Mouse (Mus musculus) hindbrain, embryonic 14.5 days (tissue): ENCODE measurements at regions not wholly inside any gene's neighbourhood (a gene's known extent, or its start where the extent isn't known, plus 50 kb on each side); places are given as distances from the start of the nearest gene placed in this dataset.
A peak's percentile ranks its signal among the peaks of the same experiment; 100 is the strongest.

Experiments
- ATAC-seq: fragments of 200-750 bp; cut with Nextera tagmentation; 2 replicates; pipeline ENCODE4 v1.8.0; 2017; ENCODE audit warnings: moderate number of reproducible peaks, mild to moderate bottlenecking, moderate TSS enrichment, moderate library complexity; ENCODE audit not compliant: low FRiP score
- DNase-seq: peaks from one replicate; pipeline ENCODE4 v3.0.0-alpha.2; 2015; ENCODE audit warnings: low spot score
- H3K27ac ChIP-seq: fragments of 300-500 bp; sonication (generic); 2 replicates; pipeline ENCODE4 v1.5.1; 2014; ENCODE audit warnings: mild to moderate bottlenecking, moderate library complexity
- H3K27me3 ChIP-seq: fragments of 300-500 bp; sonication (generic); 2 replicates; pipeline ENCODE4 v1.6.1; 2014; ENCODE audit warnings: mild to moderate bottlenecking, low read length, mixed read lengths; ENCODE audit not compliant: control insufficient read depth, insufficient read depth
- H3K36me3 ChIP-seq: fragments of 300-500 bp; sonication (generic); replicated peaks from 2 replicates; pipeline ENCODE4 v1.6.1; 2014; ENCODE audit not compliant: control insufficient read depth, insufficient read depth
- H3K4me1 ChIP-seq: fragments of 300-500 bp; sonication (generic); replicated peaks from 2 replicates; pipeline ENCODE4 v1.6.1; 2014; ENCODE audit warnings: antibody characterized with exemption, low read length, mixed read lengths; ENCODE audit not compliant: control insufficient read depth, insufficient read depth
- H3K4me2 ChIP-seq: fragments of 300-500 bp; sonication (generic); replicated peaks from 2 replicates; pipeline ENCODE4 v1.6.1; 2014; ENCODE audit warnings: mild to moderate bottlenecking, moderate library complexity
- H3K4me3 ChIP-seq: fragments of 300-500 bp; sonication (generic); replicated peaks from 2 replicates; pipeline ENCODE4 v1.5.1; 2014; ENCODE audit warnings: mild to moderate bottlenecking, low read length
- H3K9ac ChIP-seq: fragments of 300-500 bp; sonication (generic); 2 replicates; pipeline ENCODE4 v1.6.1; 2014
- H3K9me3 ChIP-seq: fragments of 300-500 bp; sonication (generic); 2 replicates; pipeline ENCODE4 v1.6.1; 2016; ENCODE audit warnings: low read length; ENCODE audit not compliant: control insufficient read depth
- WGBS: fragments of 180-500 bp; shearing (Covaris S2); extraction: QIAGEN DNeasy Blood & Tissue Kit; methylation state at CpG from one replicate; pipeline ENCODE4 v1.1.7; 2014; 5-methylcytosine and 5-hydroxymethylcytosine counted together

- no peaks in the 10 kb centered on the region for H3K36me3 ChIP-seq
- no peak overlapping the region for H3K4me3 ChIP-seq
- 18% methylated on average over 1 of the region's 1 CpGs for WGBS
- H3K4me2 ChIP-seq, result no peak overlapping the region
- H3K4me1 ChIP-seq, result no peaks in the 10 kb centered on the region
- no peak overlapping the region for H3K27ac ChIP-seq
- H3K27me3 ChIP-seq, result no peaks in the 10 kb centered on the region
- no peaks in the 10 kb centered on the region for H3K9me3 ChIP-seq
- ATAC-seq (no peak), DNase-seq (no peak)
- no peak overlapping the region for H3K9ac ChIP-seq
These were observed 157.1 kb upstream of the G2e3 start for GRCm38 (mm10) chr12:51190754-51191153.

DNA sequence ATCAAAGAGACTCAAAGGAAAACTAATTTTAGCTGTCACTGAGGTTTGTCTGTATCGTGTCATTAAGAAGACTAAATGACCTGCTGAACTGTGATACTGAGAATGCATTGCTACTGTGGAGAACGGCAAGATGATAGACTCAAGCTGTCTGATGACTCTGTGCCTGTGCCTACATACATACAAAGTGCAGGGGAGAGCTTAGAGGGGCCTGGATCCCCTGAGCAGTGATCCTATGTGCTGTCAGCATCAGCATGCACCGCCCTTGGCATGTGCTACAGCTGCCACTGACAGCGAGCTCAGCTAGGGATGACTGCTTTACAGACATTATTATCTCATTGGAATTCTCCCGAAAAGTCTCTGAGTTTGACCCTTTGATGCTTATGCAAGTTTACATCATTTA is 157.7 kb upstream of the G2e3 start:
- ATAC-seq (no peak), DNase-seq (no peak)
- no peaks in the 10 kb centered on the region for H3K9me3 ChIP-seq
- no peaks in the 10 kb centered on the region for H3K27me3 ChIP-seq
- no peak overlapping the region for H3K27ac ChIP-seq
- WGBS, result 54% methylated on average over 5 of the region's 5 CpGs
- H3K4me1 ChIP-seq, result no peaks in the 10 kb centered on the region
- H3K4me3 ChIP-seq, result no peak overlapping the region
- H3K36me3 ChIP-seq, result no peaks in the 10 kb centered on the region
- H3K4me2 ChIP-seq, result no peak overlapping the region
- H3K9ac ChIP-seq, result no peak overlapping the region

DNA sequence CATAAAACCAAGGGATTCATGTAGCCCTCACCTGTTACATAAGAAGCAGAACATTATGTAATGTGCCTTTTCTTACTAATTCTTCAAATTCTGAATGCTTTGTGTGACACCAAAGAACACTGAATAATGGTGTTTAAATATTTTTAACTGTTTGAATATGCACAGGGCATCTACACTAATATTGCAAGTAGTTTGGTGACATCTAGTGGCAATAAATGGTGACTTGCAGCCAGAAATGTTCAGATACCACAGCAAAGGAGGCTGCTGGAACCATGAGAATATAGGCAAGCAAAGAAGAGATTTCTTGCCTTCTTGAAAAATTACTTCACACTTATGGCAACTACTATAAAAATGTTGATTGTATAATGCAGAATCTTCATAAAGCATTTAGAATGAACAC is 159.6 kb upstream of the G2e3 start:
- DNase-seq (peak; percentile 87), ATAC-seq (peak; percentile 86)
- no peak overlapping the region for H3K4me2 ChIP-seq
- no peak overlapping the region for H3K27ac ChIP-seq
- H3K4me1 ChIP-seq, result no peaks in the 10 kb centered on the region
- no peak overlapping the region for H3K4me3 ChIP-seq
- no peak overlapping the region for H3K9ac ChIP-seq
- H3K27me3 ChIP-seq, result no peaks in the 10 kb centered on the region
- H3K9me3 ChIP-seq, result no peaks in the 10 kb centered on the region
- no peaks in the 10 kb centered on the region for H3K36me3 ChIP-seq

DNA sequence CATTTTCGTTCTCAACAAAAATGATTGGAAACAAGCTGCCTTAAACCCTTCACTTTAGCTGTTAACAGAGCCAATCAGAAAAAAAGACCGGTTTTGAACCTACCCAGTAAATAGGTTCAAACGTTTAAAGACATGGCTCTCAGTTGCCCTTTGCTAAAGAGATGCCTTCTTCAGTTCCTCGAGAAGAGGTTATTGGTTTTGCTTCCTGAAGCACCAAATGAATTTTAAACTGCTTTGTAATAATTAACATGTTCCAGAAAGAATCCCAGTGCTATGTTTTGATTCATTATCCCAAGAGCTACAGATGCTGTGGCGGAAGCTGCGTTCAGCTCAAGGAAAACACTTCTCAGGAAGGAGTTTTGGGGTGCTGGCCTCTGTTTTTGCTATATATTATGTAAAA is 160.1 kb upstream of the G2e3 start:
- Histone ChIP-seq H3K4me1 (no peaks in the 10 kb centered on the region), H3K36me3 (no peaks in the 10 kb centered on the region), H3K4me3 (no peak overlapping the region), H3K4me2 (no peak overlapping the region), H3K27ac (no peak overlapping the region), H3K9me3 (no peaks in the 10 kb centered on the region), H3K27me3 (no peaks in the 10 kb centered on the region), H3K9ac (no peak overlapping the region)
- WGBS, result 68% methylated on average over 6 of the region's 6 CpGs
- DNase-seq (no peak), ATAC-seq (no peak)

GRCm38 (mm10) chr12:51185751-51186150 is 162.1 kb upstream of the G2e3 start:
- Histone ChIP-seq H3K27me3 (no peaks in the 10 kb centered on the region), H3K36me3 (no peaks in the 10 kb centered on the region), H3K4me2 (no peak overlapping the region), H3K4me1 (no peaks in the 10 kb centered on the region), H3K27ac (no peak overlapping the region), H3K9me3 (no peaks in the 10 kb centered on the region), H3K9ac (no peak overlapping the region), H3K4me3 (no peak overlapping the region)
- 78% methylated on average over 8 of the region's 8 CpGs for WGBS
- no peak for ATAC-seq
- DNase-seq, result no peak

DNA sequence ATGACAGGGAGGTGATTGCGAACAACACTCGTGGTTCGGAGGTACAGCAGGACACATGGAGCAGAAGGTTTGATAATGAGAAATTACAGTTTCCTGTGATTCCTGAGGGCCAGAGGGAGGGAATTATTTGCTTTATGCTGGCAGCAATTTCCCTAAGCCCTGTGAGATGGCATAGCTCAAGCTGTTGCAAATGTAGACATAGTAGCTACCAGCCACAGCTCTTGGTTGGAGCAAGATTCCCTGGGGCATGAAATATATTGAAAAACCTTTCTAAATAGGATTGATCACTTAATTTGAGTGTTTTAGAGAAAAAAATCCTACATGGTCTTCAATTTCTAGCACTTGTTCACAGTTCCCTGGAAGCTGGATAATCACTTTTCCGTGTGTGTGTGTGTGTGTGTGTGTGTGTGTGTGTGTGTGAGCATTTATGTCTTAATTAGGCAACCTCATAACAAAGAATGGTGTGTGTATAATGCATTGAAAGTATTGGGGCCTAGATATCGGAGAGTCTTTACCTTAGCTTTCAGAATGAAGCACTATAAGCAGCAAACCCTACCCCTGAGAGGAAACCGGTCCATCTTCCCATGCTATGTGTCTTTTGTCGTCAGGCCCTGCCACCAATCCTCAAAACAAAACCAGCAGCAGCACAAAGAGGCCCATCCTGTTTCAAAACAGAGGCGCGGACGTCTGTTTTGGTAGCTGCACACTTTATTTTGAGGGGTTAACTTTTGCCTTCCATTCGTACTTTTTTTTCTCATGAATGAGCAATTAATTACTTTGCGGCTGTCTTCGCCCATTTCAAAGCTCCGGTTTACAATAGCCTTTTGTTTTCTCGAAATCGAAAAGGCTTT is 172.7 kb upstream of the G2e3 start:
- H3K27me3 ChIP-seq, result no peaks in the 10 kb centered on the region
- 21% methylated on average over 16 of the region's 16 CpGs for WGBS
- H3K27ac ChIP-seq, result no peak overlapping the region; the same call in 1 of the 2 replicates
- peaks cover 9% of the 10 kb centered on the region for H3K4me1 ChIP-seq
- peak overlapping the region; percentile 41 for H3K4me2 ChIP-seq
- H3K9me3 ChIP-seq, result no peaks in the 10 kb centered on the region
- no peak overlapping the region for H3K4me3 ChIP-seq
- 0 out of 2 replicates have a peak overlapping the region, but pooled peaks have one; percentile 31 for H3K9ac ChIP-seq
- ATAC-seq, result peak; percentile 31; the same call in 1 of the 2 replicates
- H3K36me3 ChIP-seq, result no peaks in the 10 kb centered on the region
- peak; percentile 34 for DNase-seq

DNA sequence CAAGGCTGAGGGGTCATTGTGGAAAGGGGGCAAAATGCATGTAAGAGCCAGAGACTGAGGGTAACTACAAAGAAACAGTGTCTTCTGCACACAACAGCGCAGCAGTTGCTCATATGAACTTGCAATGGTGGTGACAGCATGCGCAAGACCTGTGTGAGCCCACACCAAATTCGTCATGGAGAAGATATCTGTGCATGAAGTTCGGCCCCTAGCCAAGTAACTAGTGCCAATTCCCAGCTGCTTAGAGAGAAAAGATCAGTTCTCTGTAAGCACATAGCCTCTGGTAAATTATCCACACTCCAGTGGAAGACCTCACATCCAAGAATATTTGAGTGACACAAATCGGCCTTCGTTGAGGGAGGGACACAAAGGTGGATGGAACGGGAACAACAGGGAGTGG is 182.7 kb upstream of the G2e3 start:
- Histone ChIP-seq H3K4me2 (no peak overlapping the region), H3K27me3 (no peaks in the 10 kb centered on the region), H3K36me3 (no peaks in the 10 kb centered on the region), H3K9me3 (no peaks in the 10 kb centered on the region), H3K4me1 (no peaks in the 10 kb centered on the region), H3K9ac (no peak overlapping the region), H3K4me3 (no peak overlapping the region), H3K27ac (no peak overlapping the region)
- 90% methylated on average over 7 of the region's 7 CpGs for WGBS
- no peak for ATAC-seq
- no peak for DNase-seq

GRCm38 (mm10) chr12:51160995-51161394 is 186.9 kb upstream of the G2e3 start:
- Histone ChIP-seq H3K9me3 (no peaks in the 10 kb centered on the region), H3K4me1 (no peaks in the 10 kb centered on the region), H3K9ac (no peak overlapping the region), H3K27ac (no peak overlapping the region), H3K27me3 (no peaks in the 10 kb centered on the region), H3K4me3 (no peak overlapping the region), H3K4me2 (no peak overlapping the region), H3K36me3 (no peaks in the 10 kb centered on the region)
- ATAC-seq (no peak), DNase-seq (no peak)
- 96% methylated on average over 1 of the region's 1 CpGs for WGBS

DNA sequence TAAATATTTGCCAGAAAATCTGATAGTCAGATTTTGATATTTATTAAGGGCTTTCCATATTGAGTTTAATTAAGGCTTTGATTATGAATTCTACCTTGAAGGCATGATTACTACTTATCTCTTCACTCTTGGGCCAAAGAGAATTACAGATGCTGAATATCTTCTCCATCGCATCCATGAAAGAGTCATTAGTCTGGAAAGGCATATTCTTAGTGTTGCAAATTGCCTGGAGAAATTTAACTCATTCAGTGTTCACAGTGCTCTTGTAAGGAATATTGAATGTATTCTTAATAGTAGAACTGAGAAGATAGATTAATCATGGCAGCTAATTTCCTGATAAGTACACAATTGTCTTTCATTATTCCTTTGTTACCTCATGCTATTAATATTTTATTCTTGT is 187.7 kb upstream of the G2e3 start:
- H3K4me3 ChIP-seq, result no peak overlapping the region
- no peak for ATAC-seq

GRCm38 (mm10) chr12:51147963-51148362 is 199.9 kb upstream of the G2e3 start:
- Histone ChIP-seq H3K27ac (no peak overlapping the region), H3K36me3 (no peaks in the 10 kb centered on the region), H3K4me3 (no peak overlapping the region), H3K27me3 (no peaks in the 10 kb centered on the region), H3K4me1 (no peaks in the 10 kb centered on the region), H3K9me3 (no peaks in the 10 kb centered on the region), H3K9ac (no peak overlapping the region), H3K4me2 (no peak overlapping the region)
- DNase-seq (no peak), ATAC-seq (no peak)
- WGBS, result 93% methylated on average over 8 of the region's 8 CpGs

More for the DNA sequence above, 187.7 kb upstream of the G2e3 start:
- Histone ChIP-seq H3K27ac (no peak overlapping the region), H3K9me3 (no peaks in the 10 kb centered on the region), H3K36me3 (no peaks in the 10 kb centered on the region), H3K9ac (no peak overlapping the region), H3K4me1 (no peaks in the 10 kb centered on the region), H3K4me2 (no peak overlapping the region), H3K27me3 (no peaks in the 10 kb centered on the region)
- 60% methylated on average over 1 of the region's 1 CpGs for WGBS
- no peak for DNase-seq
